Mouse (Mus musculus) kidney, postnatal 0 days (tissue): ENCODE data around the gene 1700040F15Rik. TPM values are rescaled to one million over a fixed set of nuclear protein-coding genes. Genes with fewer than 3 reads are reported as not detected.
"Not testable (repeated sequence)": the region's sequence is repeated elsewhere in the genome, so short reads cannot be mapped to it uniquely, and the experiment has no call there.

Source experiments
- ATAC-seq: fragments of 200-750 bp; cut with Nextera tagmentation; replicated peaks from 2 replicates; pipeline ENCODE4 v1.8.0; 2017; ENCODE audit warnings: low read depth, moderate number of reproducible peaks, moderate TSS enrichment, moderate library complexity; ENCODE audit not compliant: low FRiP score
- DNase-seq: peaks from one replicate; pipeline ENCODE4 v3.0.0-alpha.2; 2016; ENCODE audit warnings: low spot score
- H3K27ac ChIP-seq: fragments of 300-500 bp; sonication (generic); 2 replicates; pipeline ENCODE4 v1.5.1; 2014; ENCODE audit warnings: mild to moderate bottlenecking
- H3K27me3 ChIP-seq: fragments of 300-500 bp; sonication (generic); 2 replicates; pipeline ENCODE4 v1.6.1; 2014; ENCODE audit warnings: low read length, mixed read lengths; ENCODE audit not compliant: insufficient read depth
- H3K36me3 ChIP-seq: fragments of 300-500 bp; sonication (generic); 2 replicates; pipeline ENCODE4 v1.6.1; 2014; ENCODE audit warnings: low read length, mixed read lengths; ENCODE audit not compliant: insufficient read depth
- H3K4me1 ChIP-seq: fragments of 300-500 bp; sonication (generic); replicated peaks from 2 replicates; pipeline ENCODE4 v1.6.1; 2014; ENCODE audit warnings: antibody characterized with exemption, low read length, mixed read lengths; ENCODE audit not compliant: insufficient read depth
- H3K4me2 ChIP-seq: fragments of 300-500 bp; sonication (generic); 2 replicates; pipeline ENCODE4 v1.6.1; 2014; ENCODE audit warnings: mild to moderate bottlenecking, low read length, moderate library complexity, mixed read lengths
- H3K4me3 ChIP-seq: fragments of 300-500 bp; sonication (generic); replicated peaks from 2 replicates; pipeline ENCODE4 v1.5.1; 2014; ENCODE audit warnings: low read depth, low read length
- H3K9ac ChIP-seq: fragments of 300-500 bp; sonication (generic); 2 replicates; pipeline ENCODE4 v1.6.1; 2014; ENCODE audit warnings: low read depth, low read length
- H3K9me3 ChIP-seq: fragments of 300-500 bp; sonication (generic); replicated peaks from 2 replicates; pipeline ENCODE4 v1.6.1; 2016; ENCODE audit warnings: low read length, inconsistent platforms, mixed read lengths
- WGBS: fragments of 180-500 bp; shearing (Covaris S2); extraction: QIAGEN DNeasy Blood & Tissue Kit; methylation state at CpG from one replicate; pipeline ENCODE4 v1.1.7; 2014; 5-methylcytosine and 5-hydroxymethylcytosine counted together
- polyA plus RNA-seq: library from polyadenylated mRNA; unstranded; fragments of >200 nt; fragmentation: Nextera tagmentation; extraction: Ambion mirVana; gene quantifications from 2 replicates; pipeline ENCODE4 v1.2.1, GENCODE M21; 2015

1700040F15Rik gene
- not detected in 2 replicates for polyA plus RNA-seq

GRCm38 (mm10) chrY:61101947-61102346 is at the start of gene 1700040F15Rik:
Gene 1700040F15Rik, plus strand, starts transcription at chrY:61102247.
- not testable (repeated sequence) for H3K27ac ChIP-seq

More at GRCm38 (mm10) chrY:61101947-61102346, at the start of gene 1700040F15Rik:
- H3K4me3 ChIP-seq, H3K36me3 ChIP-seq, ATAC-seq, H3K4me2 ChIP-seq, H3K9ac ChIP-seq, DNase-seq, H3K4me1 ChIP-seq, H3K9me3 ChIP-seq, H3K27me3 ChIP-seq: not testable (repeated sequence)
- no CpG with 5 or more reads among the region's 8 CpGs for WGBS
